Mouse (Mus musculus) brown adipose tissue, adult 24 weeks (tissue): ENCODE data around the gene Cinp. TPM values are rescaled to one million over a fixed set of nuclear protein-coding genes. Genes with fewer than 3 reads are reported as not detected.

Experiments used
- H3K27ac ChIP-seq: fragments of 200-500 bp; replicated peaks from 2 replicates; pipeline ENCODE4 v1.5.1; 2012; ENCODE audit warnings: low read depth, mild to moderate bottlenecking, low read length
- H3K4me1 ChIP-seq: fragments of 200-500 bp; 2 replicates; pipeline ENCODE4 v1.6.1; 2012; ENCODE audit warnings: low read length, mixed read lengths; ENCODE audit not compliant: control insufficient read depth, insufficient read depth, insufficient read length
- H3K4me3 ChIP-seq: fragments of 200-500 bp; 2 replicates; pipeline ENCODE4 v1.5.1; 2012; ENCODE audit warnings: low read depth, mild to moderate bottlenecking, low read length, moderate library complexity; ENCODE audit not compliant: insufficient read depth
- polyA plus RNA-seq: library from polyadenylated mRNA; stranded (reverse); fragments of >200 nt; gene quantifications from 2 replicates; pipeline ENCODE4 v1.2.4, GENCODE M21; 2012; ENCODE audit not compliant: missing spikeins, insufficient read depth, insufficient read length

Gene Cinp
- polyA plus RNA-seq, 1 experiment, result 35.5 TPM

DNA sequence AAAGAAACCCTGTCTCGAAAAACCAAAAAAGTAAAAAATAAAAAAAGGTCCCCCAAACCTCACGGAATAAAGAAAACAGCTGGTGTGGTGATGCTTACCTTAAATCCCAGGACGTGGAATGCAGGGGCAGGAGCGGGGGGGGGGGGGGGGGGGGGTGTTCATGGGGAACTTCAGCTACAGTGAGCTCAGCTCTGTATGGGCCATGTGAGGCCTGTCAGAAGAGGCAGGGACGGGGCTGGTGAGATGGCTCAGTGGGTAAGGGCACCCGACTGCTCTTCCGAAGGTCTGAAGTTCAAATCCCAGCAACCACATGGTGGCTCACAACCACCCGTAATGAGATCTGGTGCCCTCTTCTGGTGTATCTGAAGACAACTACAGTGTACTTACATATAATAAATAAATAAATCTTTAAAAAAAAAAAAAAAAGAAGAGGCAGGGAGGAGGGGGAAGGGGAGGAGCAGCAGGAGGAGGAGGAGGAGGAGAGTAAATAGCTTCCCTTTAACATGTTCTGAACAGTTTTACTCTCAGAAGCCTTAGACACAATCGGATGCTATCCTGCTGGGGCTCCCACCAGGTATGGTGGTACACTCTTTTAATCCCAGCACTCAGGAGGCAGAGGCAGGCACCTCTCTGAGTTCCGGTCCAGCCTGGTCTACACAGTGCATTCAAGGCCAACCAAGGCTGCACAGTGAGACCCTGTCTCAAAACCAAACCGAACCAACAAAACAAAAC, 58.5 kb downstream of the Cinp start:
- no peaks in the 10 kb centered on the region for H3K4me1 ChIP-seq
- H3K4me3 ChIP-seq, result no peak overlapping the region
- H3K27ac ChIP-seq, result no peak overlapping the region

DNA sequence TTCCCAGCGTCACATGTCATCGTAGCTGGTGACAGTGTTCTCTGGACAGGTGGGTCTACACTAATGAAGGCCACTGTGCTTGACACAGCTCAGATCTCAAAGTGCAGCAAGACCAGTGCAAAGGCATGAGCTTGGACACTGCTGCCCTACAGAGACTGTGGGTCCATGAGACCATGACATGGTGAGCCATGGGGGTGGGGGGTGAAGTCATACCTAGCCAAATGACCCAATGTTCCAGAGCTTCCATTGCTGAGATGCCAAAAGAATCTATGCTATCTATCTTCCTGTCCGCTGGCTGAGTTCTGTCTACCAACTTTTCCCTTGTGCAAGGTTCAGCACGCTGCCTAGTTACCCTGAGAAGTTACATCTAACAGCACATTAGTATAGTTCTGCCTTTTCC, 60.0 kb downstream of the Cinp start:
- no peaks in the 10 kb centered on the region for H3K4me1 ChIP-seq
- no peak overlapping the region for H3K27ac ChIP-seq
- H3K4me3 ChIP-seq, result no peak overlapping the region

Other genes starting within 250 kb of the Cinp start
- gene 1700001K19Rik, start 206.5 kb downstream of the Cinp start, polyA plus RNA-seq, result not detected in 2 replicates
- gene Hsp90aa1, start 186.4 kb downstream of the Cinp start, polyA plus RNA-seq, result 462 and 467 TPM in 2 replicates
- gene Wdr20, start 151.2 kb downstream of the Cinp start, polyA plus RNA-seq, result 18.4 and 24.8 TPM in 2 replicates
- gene Mok, start 48.2 kb downstream of the Cinp start, polyA plus RNA-seq, result not detected in 2 replicates
- 3.8 and 4.2 TPM in 2 replicates for gene Zfp839, start 38.9 kb downstream of the Cinp start, polyA plus RNA-seq
- 3.3 TPM in 2 replicates for gene Tecpr2, start 119 bp upstream of the Cinp start, polyA plus RNA-seq
- 20.9 and 25.8 TPM in 2 replicates for gene Ankrd9, start 89.9 kb upstream of the Cinp start, polyA plus RNA-seq
- gene Rcor1, start 150.2 kb upstream of the Cinp start, polyA plus RNA-seq, result 6.8 and 9.7 TPM in 2 replicates